Comparison of ENCODE assay signal across 8 mouse cellular contexts in the genomic region with DNA sequence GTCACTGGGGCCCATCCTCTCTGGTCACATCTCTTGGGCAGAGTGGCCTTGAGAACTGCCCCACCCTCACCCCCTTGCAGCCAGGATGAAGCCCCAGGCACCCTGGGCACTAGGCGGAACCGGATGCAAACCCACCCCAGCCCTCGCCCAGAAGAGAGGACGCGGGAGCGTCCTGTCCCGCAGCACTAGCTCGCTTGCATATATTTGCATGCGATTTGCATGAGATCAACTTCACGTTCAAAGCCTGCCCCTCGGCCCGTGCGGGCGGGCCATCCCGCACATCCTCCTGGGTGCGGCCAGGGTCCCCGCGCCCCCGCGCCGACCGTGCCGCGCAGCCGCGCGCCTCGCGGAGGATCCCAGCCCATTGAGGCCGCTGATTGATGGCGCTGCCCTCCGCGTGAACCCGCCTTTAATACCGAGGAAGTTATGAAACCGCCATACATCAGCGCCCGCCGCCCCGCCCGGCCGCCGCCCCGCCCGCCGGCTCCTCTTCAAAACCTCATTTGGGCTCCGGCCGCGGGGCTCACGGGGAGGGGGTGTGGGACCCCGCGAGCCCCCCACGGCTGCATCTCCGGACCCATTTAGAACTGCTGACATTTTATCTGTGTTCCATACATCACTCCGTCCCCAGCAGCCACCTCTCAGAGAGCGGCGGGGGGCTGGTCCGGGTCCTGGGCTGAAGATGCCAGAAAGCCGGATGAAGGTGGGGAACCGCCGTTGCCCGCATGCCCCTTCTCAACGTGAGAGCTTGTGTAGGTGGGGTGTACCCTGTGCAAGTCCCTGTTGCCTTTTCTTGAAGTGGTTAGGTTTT. TPM values are rescaled to one million over a fixed set of nuclear protein-coding genes. Genes with fewer than 3 reads are reported as not detected.
DNase-seq lines count a peak whose midpoint lies in the region; ATAC-seq and TF ChIP-seq lines count a peak whose summit lies in the region.

No protein-coding gene starts in this region.

- ATAC-seq in hindbrain, embryonic 15.5 days (ENCODE audit: low FRiP score, low read depth) = no peak
- ATAC-seq in neural tube, embryonic 14.5 days (ENCODE audit: low read depth) = peak; percentile 44

- intact Hi-C loops in left cerebral cortex, adult 2 months (cut with DNase I) = no loop called here
- intact Hi-C loops in left cerebral cortex, postnatal 14 days (cut with DNase I) = loop anchor here (10.0 kb wide), 1 partner anchor 424 kb away; no protein-coding TSS in a partner anchor

- peak overlapping the region; percentile 43 for H3K9ac ChIP-seq in hindbrain, embryonic 15.5 days
- H3K9ac ChIP-seq in neural tube, embryonic 14.5 days (replicated peaks; ENCODE audit: low read depth, low read length) = peak overlapping the region; percentile 55

- H3K9me3 ChIP-seq in hindbrain, embryonic 15.5 days = no peaks in the 10 kb centered on the region
- H3K9me3 ChIP-seq in neural tube, embryonic 14.5 days (ENCODE audit: control insufficient read depth, low read length) = no peaks in the 10 kb centered on the region

- H3K27me3 ChIP-seq in hindbrain, embryonic 15.5 days = peaks cover 53% of the 10 kb centered on the region
- no peaks in the 10 kb centered on the region for H3K27me3 ChIP-seq in neural tube, embryonic 14.5 days (ENCODE audit: control insufficient read depth, insufficient read depth, low read length)

- no peaks in the 10 kb centered on the region for H3K36me3 ChIP-seq in hindbrain, embryonic 15.5 days
- no peaks in the 10 kb centered on the region for H3K36me3 ChIP-seq in neural tube, embryonic 14.5 days (ENCODE audit: control insufficient read depth, insufficient read depth, low read length)

- no peak for TF ChIP-seq POLR2A in cortical plate, adult 2 months (IDR thresholded peaks at IDR 0.05; ENCODE audit: extremely low read depth, insufficient read depth, low read length)

- TF ChIP-seq CTCF in left cerebral cortex, adult 2 months (IDR thresholded peaks at IDR 0.05) = no peak
- TF ChIP-seq CTCF in cortical plate, adult 2 months (IDR thresholded peaks at IDR 0.05; ENCODE audit: extremely low read depth, insufficient read depth, low read length) = no peak

- WGBS in hindbrain, embryonic 15.5 days = under 1% methylated on average over 63 of the region's 63 CpGs
- under 1% methylated on average over 63 of the region's 63 CpGs for WGBS in neural tube, embryonic 14.5 days

- H3K4me1 ChIP-seq in cortical plate, adult 2 months (ENCODE audit: control insufficient read depth, insufficient read depth, low read length) = no peaks in the 10 kb centered on the region
- H3K4me1 ChIP-seq in hindbrain, embryonic 15.5 days (replicated peaks) = peaks cover 38% of the 10 kb centered on the region
- H3K4me1 ChIP-seq in neural tube, embryonic 14.5 days (ENCODE audit: control insufficient read depth, insufficient read depth, low read length) = peaks cover 56% of the 10 kb centered on the region

- peak overlapping the region; percentile 48 for H3K4me3 ChIP-seq in left cerebral cortex, adult 2 months
- H3K4me3 ChIP-seq in cortical plate, adult 2 months (ENCODE audit: insufficient read depth, low read length) = peak overlapping the region; percentile 28
- peak overlapping the region; percentile 46 for H3K4me3 ChIP-seq in hindbrain, embryonic 15.5 days
- H3K4me3 ChIP-seq in neural tube, embryonic 14.5 days (ENCODE audit: low read depth, low read length) = peak overlapping the region; percentile 39

- DNase-seq in left cerebral cortex, adult 2 months (ENCODE audit: extremely low spot score in 1 of 2, low spot score in 2 of 2) = peak in 1 of 2 experiments; percentile 25
- no peak for DNase-seq in left cerebral cortex, postnatal 14 days (ENCODE audit: low spot score in 2 of 2)
- peak; percentile 54 to 55 for DNase-seq in lung, adult 18-20 months
- no peak for DNase-seq in Muller cell, postnatal 12 days (ENCODE audit: inconsistent ontology term)
- no peak for DNase-seq in cerebellum, postnatal 4 days (ENCODE audit: low spot score in 2 of 2)

- H3K27ac ChIP-seq in left cerebral cortex, adult 2 months = no peak overlapping the region
- H3K27ac ChIP-seq in cortical plate, adult 2 months (ENCODE audit: insufficient read depth, low read length) = no peak overlapping the region
- peak overlapping the region; percentile 70 for H3K27ac ChIP-seq in hindbrain, embryonic 15.5 days (replicated peaks)
- H3K27ac ChIP-seq in neural tube, embryonic 14.5 days (ENCODE audit: low read depth, low read length) = peak overlapping the region; percentile 86

- H3K4me2 ChIP-seq in hindbrain, embryonic 15.5 days = peak overlapping the region; percentile 90
- H3K4me2 ChIP-seq in neural tube, embryonic 14.5 days (ENCODE audit: low read depth, low read length) = peak overlapping the region; percentile 95

RNA-seq across cellular contexts. Expression of a gene that starts 2.1 kb away (rescaled TPM):
- total RNA-seq in left cerebral cortex, adult 2 months (2021) = 10 to 100 TPM; 20.7 to 23.2 TPM
- 10 to 100 TPM; 16.2 to 17.4 TPM for total RNA-seq in left cerebral cortex, postnatal 14 days (2021)
- 19.5 and 19.9 TPM in 2 replicates for polyA plus RNA-seq in cortical plate, adult 2 months (2012; rRNA removed)
- 26.9 and 31.1 TPM in 2 replicates for polyA plus RNA-seq in hindbrain, embryonic 15.5 days (2015; fragmentation: Nextera tagmentation; extraction: Ambion mirVana)
- polyA plus RNA-seq in neural tube, embryonic 14.5 days (2014; fragmentation: Nextera tagmentation; extraction: Ambion mirVana) = 19.2 and 28.0 TPM in 2 replicates

Comparison
In these comparisons a context has a peak if more than half of its experiments do, and no peak if none do; other contexts are left out.
1. DNase-seq: peak in lung, adult 18-20 months (2 of 2); none in left cerebral cortex, postnatal 14 days (0 of 2), Muller cell, postnatal 12 days (single experiment) and cerebellum, postnatal 4 days (0 of 2).
2. H3K27ac ChIP-seq: peak in hindbrain, embryonic 15.5 days (single experiment) and neural tube, embryonic 14.5 days (single experiment); none in left cerebral cortex, adult 2 months (single experiment) and cortical plate, adult 2 months (single experiment).
3. Peak in every context shown above with its lines, with median percentiles within 50 percentile points of each other: H3K4me3 ChIP-seq.